Mouse (Mus musculus) stomach, postnatal 0 days (tissue): Measurements from ENCODE around the gene Pygo1.

Experiments used
- CTCF ChIP-seq: IDR thresholded peaks from 2 replicates; pipeline ENCODE4 v1.5.1; 2016; ENCODE audit warnings: antibody characterized with exemption, low read depth, mild to moderate bottlenecking, moderate library complexity
- EP300 ChIP-seq: optimal IDR thresholded peaks from 2 replicates; pipeline ENCODE3; 2016; ENCODE audit warnings: antibody characterized with exemption

DNA sequence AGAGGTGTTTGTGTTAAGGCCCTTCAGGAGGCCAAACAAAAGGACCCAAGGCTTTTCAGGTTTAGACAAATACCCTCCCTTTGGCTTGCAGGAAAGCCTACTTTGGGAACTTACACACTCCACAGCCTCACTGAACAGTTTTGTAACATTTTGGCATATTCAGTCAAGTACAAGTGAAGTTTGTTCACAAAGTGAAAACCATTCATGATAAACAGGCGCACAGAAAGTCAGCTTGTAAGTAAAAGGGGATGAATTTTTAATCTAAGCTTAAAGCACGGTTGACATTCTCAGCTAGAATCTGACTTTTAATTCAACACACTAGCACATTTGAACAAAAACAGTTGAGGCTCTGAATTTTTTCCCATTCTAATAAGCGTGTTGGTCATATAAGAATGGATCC lies 45.8 kb upstream of the Pygo1 start:
- no peak for TF ChIP-seq CTCF
- no peak for TF ChIP-seq EP300
